Mouse (Mus musculus): ENCODE results near the gene Abhd17c.
A peak's percentile ranks its signal among the peaks of the same experiment; 100 is the strongest.
"Not testable (repeated sequence)": the region's sequence is repeated elsewhere in the genome, so short reads cannot be mapped to it uniquely, and the experiment has no call there.

Abhd17c gene

DNA sequence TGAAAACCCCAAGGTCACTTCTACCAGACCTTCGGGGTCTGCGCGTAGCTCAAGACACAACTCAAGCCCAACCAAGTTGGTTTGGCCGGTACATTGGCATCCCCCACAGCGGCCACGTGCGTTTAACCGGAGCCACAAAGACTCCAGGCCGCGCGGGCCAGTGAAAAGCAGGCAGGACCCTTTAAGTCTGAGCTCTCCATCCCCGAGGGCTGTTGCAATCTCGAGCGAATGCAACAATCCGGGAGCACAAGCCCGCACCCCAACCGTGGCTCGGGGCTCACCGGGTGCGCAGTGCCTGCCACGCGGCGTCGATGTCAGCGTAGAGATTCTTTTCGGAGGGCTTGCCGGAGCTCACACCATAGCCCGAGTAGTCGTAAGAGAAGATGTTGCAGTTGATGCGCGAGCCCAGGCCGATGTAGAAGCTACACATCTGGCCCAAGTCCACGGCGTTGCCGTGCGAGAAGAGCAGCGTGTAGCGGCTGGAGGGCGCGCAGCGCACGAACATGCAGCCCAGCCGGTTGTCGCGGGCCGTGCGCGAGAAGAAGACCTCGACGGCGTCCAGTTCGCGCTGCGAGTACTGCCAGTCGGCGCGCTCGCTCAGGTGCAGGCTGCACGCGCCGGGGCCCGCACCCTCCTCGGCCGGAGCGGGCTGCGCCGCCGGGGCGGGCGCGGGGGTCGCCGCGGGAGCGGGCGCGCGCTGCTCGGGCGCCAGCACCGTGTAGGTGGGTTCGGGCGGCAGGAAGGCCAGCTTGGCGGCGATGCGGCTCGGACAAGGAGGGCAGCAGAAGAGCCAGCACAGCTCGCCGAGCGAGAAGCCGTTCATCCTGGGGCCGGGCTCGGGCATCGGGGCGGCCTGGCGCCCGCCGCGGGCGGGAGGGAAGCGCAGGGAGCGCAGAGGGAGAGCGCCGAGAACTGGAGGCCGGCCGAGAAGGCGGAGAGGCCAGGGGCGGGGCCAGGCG is at the start of gene Abhd17c:
Gene Abhd17c (minus strand): TSS at position 893 of the 959 bp plus-strand sequence.
- DNase-seq, result peak; percentile 75

DNA sequence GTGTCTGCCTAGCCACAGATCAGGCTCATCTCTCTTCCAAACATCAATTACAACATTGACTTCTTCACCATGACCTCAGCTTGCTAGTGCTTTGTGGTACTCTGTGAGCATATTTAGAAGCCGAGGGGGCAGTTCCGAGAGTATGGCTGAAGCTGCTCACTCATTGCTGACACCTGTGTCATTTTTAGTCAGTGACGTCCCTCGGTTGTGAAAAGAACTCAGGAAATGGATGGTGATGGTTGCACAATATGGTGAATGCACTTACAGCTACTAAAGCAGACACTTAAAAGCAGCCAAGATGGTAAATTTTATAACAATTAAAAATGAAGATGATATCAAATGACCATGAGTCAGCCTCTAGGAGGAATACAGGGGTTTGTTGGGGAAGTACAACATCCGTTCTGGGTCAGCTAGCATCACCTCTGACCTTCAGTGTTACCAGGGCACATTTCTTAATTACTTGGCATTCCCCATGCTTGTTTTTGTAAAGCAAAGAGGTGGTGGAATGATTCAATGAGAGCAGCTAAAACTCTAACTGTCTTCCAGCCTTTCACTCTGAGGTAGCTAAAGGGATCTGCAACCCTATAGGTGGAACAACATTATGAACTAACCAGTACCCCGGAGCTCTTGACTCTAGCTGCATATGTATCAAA is 45.6 kb upstream of the Abhd17c start:
- DNase-seq, result no peak

DNA sequence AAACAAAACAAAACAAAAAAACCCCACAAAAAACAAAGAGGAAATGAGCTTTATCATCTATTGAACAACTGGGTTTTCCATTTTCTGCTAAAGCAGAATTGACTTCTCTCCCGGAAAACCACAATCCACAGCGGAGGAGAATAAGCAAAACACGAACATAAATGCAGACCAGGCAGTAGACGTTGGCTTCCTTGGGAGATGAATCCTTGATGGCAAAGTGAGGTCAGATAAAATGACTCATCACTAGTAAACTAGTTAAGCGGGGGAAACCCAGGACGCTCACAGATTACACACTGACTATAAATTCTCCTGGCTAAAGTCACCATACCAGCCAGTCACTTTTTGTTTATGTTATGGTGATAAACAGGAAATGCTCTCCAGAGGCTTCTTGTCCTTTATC is 44.5 kb upstream of the Abhd17c start:
- DNase-seq, result no peak

DNA sequence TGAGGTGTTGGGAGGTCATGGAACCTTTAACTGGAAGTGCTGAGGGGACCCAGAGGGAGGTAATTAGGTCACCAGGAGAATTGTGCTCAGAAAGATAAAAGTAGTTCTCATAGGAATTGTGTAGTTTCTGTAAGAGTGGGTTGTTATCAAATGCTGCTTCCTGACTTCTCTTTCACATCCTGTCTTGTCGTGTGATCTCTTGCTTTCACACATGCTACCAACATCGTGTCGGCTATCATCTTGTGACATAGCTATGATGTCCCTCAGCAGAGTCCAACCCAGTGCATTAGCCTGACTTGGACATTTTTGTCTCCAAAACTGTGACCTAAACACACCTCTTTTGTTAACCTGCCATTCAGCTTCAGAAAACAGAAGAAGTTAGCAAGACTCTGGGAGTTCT is 40.6 kb upstream of the Abhd17c start:
- DNase-seq, result no peak

DNA sequence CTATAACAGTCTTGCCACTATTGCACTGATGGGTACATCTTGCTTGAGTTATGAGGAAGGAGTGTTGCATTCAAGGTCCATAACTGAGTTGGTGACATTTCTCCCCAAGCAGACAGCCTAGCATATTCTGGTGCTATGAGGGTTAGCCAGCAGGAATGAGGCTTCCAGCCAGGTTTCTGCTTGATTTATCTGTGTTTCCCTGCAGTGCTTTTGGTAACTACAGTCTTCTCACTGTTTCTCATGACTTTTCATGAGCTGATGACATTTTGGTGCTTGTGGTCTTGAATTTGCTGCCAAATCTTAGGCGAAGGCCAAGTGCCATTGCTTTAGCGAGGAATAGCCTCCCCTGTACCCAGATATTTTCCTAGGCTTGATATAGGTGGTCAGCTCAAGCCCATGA is 39.8 kb upstream of the Abhd17c start:
- no peak for DNase-seq

DNA sequence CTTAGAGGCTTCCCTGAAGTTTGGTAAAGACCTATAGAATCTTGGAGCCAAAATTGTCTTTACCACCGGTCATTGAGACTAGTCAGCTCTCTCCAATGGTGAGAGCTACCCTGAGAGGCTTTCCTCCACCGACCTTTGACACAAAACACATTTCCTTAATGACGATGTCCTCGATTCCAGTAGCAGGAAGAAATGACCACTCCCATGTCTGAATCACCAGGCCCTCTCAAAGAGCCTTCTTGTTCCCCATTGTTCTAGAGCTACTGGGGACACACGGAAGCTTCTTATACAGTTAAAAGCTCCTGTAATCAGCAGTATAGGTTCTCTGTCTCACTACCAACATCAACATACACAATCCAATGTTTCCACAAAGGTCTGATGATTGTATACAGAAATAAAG is 36.5 kb upstream of the Abhd17c start:
- DNase-seq, result no peak

DNA sequence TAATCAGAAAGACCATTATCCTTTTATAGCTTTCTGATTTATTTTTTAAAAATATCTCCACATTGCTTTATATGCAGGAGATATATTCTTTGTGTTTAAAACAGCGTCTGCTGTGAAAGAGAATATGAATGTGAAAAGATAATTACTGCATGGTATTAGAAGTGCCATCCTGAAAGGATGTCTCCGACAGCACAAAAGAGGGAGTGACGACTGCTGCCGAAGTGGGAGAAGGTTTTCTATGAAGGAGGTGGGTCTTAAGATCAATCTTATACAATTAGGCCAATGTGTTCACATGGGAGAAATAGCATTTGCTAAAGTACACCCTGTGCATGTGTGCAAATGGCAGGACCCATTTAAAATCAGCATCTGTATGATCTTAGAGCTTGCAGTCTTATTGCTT is 33.5 kb upstream of the Abhd17c start:
- DNase-seq, result no peak

DNA sequence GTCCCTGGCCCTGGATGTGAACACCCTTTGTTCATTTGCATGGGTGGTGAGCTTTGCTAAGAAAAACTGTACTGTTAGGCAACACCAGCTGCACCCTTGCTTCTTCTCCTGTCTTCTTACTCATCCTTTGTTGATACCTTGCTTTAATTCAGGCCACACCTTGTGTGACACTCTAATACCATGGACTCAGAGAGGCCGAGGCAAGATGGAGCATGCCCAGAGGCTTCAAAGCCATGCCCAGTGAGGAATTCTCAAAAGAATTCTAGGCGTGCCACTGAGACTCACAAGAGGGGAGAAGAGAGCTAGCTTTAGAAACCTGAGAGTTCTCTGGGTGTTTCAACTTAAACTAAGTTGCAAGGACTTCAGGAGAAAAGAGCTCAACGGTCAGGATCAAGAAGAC is 33.0 kb upstream of the Abhd17c start:
- no peak for DNase-seq

DNA sequence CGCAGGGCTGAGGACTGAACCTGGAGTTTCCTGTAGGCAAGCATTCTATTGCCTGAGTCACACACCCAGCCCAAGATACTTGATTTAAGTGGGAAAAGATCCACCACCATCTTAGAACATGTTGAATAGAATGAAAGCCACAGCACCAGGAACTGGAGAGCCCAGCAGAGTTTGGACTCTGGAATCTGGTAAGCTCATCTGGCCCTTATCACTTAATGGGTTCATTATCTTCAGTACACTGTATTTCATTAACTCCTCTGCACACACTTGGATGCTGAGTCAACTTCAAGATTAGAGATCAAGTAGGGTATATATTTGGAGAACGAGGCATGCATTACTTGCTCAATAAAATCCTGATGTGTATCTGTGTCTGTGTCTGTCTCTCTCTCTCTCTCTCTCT is 27.1 kb upstream of the Abhd17c start:
- DNase-seq, result not testable (repeated sequence)

DNA sequence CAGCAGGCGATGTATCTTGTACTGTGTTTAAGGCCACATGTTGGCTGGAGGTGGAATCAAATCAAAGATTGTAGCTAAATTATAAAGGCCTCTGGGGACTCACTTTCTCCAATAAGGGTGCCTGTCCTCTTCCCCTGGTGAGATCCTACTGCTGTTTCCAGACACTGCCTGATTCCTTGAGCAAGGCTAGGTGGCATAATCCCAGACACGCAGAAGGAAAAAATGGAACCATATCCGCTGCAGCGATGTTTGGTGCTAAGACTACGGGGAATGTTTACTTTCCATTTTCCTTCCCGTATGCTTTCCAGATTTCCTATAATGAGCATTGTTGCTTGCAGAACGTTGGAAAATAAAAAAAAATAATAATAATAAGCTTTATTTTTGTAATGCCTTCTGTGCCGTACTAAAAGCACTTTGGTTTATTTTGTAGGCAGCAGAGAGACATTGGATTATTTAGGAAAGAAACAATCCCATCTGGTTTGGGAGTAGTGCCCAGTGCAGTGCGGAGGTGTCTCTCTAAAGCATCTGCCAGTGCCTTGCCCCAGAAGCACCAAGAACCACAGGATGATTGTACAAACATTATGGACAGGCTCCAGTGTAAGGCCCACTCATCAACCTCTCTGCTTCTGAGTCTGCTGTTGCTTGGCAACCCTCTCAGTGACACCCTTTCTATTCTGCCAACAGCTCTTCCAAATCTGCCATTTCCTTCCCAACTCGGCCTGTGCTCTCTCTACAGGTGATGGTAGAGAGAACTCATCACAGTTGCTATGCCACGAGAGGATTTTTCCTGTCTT is 23.2 kb upstream of the Abhd17c start:
- DNase-seq, result no peak

DNA sequence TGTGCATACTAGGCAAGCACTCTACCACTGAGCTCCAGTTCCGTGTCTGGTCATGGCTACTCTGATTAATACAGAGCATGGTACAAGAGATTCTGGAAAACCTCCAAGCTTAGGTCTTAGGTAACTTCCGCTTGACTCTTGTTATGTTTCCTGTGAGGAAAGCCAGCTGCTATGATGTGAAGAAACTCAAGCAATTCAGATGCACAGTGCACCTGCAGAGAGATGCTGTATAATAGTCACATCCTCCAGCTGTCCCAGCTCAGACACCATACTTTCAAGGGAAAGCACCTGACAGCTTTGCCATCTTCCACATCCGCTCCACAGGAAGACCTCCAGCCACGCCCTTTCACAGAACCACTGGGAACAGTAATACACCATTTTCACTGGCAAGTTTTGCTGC is 21.7 kb upstream of the Abhd17c start:
- no peak for DNase-seq

DNA sequence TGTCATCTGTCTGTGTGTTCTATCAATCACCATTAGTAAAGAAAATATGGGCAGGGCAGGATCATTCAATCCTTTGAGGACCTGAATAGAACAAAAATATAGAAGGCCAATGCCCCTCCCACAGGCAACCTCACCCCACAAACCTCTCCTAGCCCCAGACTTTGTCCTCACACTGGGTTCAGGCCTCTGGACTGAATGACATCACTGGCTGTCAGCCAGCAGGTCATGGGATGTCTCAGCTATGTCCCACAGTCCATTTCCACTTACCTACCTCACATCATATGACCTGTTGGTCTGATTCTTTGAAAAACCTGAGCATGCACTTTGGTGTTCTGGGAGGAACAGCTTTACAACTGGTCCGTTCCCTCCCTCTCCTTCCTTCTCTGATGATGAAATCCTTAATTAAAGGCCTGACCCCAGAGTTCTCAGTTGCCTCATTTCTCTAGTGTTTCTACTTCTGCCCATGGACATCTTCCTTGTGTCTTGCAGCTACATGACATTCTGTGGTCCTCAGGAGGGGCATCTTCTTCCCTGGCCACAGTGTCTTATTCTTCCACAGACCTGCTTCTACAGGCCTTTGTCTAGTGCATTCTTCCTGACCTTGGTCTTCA is 19.6 kb upstream of the Abhd17c start:
- DNase-seq, result no peak

DNA sequence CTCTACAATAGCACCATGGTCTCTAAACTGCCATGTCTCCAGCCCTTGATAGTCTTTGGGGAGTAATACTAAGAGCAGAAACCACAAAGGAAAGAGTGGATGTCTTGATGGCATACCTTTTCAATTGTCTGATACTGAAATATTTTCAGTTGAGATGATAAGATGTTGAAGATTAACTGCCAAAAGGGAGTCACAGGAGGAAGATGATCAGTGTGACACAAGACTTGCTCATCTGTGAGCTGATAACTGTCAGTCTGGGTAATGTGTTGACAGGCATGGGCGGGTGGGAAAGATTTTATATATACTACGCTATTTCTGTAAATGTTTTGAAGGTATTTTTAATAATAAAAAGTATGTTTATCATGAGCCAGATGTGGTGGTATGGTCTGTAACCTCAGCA is 16.7 kb upstream of the Abhd17c start:
- no peak for DNase-seq

DNA sequence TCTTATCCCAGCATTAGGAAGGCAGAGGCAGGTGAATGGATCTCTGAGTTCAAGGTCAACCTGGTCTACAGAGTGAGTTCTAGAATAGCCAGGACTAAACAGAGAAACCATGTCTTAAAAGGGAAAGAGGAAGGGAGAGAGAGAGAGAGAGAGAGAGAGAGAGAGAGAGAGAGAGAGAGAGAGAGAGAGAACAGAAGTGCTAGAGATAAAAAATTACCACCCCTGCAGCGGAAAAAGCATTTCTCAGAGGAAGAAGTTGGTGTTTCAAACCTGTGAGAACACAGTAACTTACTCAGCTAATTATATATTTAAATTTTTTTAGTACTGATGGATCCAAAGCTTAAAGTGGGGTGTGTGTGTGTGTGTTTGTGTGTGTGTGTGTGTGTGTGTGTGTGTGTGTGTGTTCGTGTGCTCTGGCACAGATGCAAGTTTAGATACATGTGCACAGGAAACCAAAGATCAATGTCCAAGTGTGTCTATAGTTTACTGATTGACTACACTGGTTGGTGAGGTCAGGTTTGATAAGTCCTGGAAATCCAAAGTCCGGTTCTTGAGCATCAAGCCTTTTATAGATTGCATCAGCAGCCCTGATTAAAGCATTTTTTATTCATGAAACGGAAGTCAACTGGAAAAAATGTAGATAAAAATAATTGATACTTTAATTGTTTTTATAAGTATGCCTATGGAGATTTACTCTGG is 15.2 kb upstream of the Abhd17c start:
- DNase-seq, result no peak

DNA sequence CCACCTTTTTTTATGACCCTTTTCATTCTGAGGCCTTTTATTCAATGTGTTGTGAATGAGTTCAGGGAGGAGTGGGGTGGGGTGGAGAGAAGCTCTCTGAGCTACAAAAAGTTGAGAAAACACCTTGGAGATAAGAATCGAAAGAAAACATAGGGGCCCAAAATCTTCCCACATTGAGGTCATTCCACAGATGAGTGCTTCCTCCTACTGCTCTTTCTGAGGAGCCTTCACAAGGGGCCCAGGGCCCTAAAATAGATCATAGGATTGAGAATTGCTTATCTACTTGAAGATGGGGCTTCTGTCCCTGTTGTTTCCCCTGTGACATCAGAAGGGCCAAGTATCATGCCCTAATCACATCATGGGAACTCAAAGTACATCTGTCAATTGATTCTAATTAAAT is 14.3 kb upstream of the Abhd17c start:
- DNase-seq, result no peak

DNA sequence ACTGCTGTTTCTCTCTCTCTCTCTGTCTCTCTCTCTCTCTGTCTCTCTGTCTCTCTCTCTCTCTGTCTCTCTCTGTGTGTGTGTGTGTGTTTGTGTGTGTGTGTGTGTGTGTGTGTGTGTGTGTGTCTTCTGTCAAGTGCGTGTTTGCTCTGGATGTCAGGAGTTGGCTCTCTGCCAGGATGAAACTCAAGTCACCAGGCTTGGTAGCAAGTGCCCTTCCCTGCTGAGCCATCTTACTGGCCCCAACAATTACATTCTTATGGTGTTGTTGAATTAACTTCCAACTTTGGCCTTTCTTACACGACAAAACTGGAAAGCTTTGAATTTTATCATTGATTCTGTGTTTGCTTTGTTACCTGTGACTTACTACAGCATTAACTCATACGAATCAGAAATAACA is 13.6 kb upstream of the Abhd17c start:
- no peak for DNase-seq

DNA sequence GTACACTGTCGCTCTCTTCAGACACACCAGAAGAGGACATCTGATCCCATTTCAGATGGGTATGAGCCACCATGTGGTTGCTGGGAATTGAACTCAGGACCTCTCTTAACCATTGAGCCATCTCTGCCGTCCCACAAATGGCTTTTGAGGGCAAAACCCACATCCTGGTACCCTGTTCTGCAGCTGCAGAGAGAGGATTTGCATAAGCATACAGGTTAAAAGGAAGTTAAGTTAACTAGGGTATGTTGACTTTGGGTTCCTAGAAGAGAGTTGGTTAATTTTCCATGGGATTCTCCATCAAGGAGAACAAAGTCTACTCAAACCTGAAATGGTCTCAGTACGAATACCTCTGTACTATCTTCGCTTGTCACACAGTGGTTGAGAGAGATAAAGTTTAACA is 13.2 kb upstream of the Abhd17c start:
- no peak for DNase-seq

DNA sequence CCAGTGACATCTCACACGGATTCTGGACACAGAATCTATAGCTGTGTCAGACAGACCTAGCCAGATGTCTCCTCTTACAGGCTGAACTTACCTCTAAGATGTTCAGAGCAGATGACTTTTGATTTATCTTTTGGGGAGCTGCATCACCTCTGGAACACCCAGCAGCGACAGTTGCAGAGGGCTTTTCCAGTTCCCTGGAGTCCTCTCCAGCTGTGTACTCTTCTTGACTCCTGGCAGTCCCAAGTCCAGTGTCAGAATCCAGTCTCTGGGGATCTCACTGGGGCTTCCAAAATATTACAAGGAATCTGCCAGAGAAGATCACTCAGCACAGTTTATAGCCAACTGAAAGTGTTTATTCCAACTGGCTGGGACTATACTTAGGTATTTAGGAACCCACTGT is 12.7 kb upstream of the Abhd17c start:
- DNase-seq, result no peak

DNA sequence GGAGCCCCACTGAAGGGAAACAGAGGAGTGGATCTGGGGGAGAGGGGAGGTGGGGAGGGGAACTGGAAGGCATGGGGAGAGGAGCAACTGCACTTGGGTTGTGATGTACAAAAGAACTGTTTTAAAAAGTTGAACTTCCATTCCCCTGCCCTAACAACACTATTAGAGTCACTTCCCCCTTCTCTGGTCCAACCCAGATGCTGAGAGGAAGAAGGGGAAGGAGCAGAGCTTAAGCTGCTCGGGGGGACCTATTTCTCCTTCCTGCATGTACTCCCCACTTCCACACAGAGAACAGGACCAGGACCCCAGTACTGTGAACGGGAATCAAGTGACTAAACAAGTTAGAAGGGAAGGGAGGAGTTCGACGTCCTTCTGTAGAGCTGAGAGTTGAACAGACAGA is 11.9 kb upstream of the Abhd17c start:
- no peak for DNase-seq

DNA sequence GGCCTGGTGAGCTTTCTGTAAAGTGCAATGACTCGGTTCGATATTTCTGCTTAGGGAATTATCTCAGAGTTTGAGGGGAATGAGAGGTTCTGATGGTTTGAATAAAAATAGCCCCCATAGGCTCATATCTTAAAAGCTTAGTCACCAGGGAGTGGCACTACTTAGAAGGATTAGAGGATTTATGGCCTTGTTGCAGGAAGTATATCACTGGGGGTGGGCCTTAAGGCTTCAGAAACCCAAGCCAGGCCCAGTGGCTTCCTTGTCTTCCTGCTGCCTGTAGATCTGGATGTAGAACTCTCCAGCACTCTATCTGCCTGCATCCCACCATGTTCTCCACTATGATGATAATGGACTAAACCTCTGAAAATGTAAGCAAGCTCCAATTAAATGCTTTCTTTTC is 7.7 kb upstream of the Abhd17c start:
- DNase-seq, result no peak

DNA sequence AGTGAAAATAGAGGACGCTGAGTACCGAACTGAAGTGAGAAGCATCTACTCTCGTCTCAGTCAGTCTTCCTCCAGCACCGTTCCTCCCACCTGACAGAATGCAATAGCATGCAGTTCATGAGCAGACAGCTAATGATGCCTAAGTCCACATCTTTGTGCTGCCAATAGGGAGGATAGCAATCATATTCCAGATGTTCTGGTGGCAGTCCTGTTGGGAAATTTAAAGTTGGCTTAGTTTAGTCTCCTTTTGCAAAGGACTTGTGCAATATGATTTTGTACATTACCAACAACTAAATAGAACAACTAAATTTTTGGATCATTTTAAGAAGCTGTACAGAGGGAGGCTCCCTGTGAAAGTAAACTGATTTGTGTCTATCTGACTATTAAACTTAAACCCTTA is 2.1 kb upstream of the Abhd17c start:
- no peak for DNase-seq

DNA sequence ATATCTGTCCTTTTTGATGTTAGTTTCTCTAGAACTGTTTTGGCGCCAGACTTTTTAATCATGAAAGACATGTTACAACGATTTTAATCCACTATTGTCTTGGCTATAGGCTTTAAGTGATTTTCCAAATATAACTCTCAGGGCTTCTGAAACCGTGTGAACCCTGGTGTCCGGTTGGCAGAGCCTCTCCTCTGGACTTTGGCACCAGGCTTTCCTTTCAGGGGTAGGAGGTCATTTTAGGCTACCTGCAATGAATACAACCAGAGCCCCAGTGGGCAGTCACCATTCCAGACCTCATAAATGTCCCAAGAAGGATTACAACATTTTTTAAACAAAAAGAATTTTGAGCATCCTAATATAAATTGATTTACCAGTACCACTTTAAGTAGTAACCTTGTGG is 1.1 kb upstream of the Abhd17c start:
- no peak for DNase-seq

DNA sequence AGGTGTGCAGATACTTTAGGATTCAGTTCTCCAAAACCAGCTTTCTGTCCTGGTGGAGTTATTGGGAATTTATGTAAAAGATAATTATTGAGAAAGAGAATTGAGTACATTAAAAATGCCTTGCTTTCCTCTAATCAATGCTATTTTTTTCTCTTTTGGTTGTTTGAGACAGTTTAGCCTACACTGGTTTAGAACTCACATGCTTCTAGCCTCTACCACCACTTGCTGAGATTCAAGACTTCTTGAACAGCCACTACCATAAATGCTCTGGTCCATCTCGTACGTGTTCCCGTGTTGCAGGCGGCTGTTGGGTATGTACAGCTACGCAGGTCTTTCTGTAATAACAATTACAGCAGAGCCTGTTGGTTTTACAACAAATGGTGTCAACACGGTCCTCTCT is 681 bp upstream of the Abhd17c start:
- DNase-seq, result no peak
